Mouse (Mus musculus): ENCODE results near the gene Plbd1. TPM values are rescaled to one million over a fixed set of nuclear protein-coding genes. Genes with fewer than 3 reads are reported as not detected.

The Plbd1 gene
- 35.1 and 35.8 TPM in 2 replicates for polyA plus RNA-seq (2015; fragmentation: Nextera tagmentation; extraction: Ambion mirVana)

DNA sequence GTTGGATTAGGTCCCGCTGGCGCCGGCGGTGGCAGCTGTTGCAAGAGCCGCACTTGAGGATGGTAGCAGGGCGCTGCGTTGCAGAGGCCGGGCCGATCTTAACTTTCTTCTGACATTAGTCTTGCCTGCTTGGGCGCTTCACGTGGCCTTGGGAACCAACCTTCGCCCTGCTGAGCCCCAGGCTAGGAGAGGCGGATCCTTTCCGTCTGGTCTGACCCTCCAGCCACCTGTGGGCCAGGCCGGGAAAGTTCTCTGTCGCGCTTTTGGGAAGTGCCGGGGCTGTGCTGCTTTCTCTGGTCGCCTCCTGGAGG, at the start of gene Plbd1:
TSS of gene Plbd1 (minus strand) at position 223 of the 311 bp plus-strand sequence.
- Histone ChIP-seq H3K9ac (peak within 1 kb of the TSS; percentile 35), H3K4me2 (peak within 1 kb of the TSS; percentile 70), H3K4me3 (peak within 1 kb of the TSS; percentile 40), H3K27me3 (peaks cover 26% of the 10 kb centered on the region), H3K4me1 (peaks cover 9% of the 10 kb centered on the region), H3K9me3 (no peaks in the 10 kb centered on the region), H3K27ac (0 out of 2 replicates have a peak within 1 kb of the TSS, but pooled peaks have one; percentile 22), H3K36me3 (no peaks in the 10 kb centered on the region)
- under 1% methylated on average over 19 of the region's 19 CpGs for WGBS
- ATAC-seq (ENCODE audit: insufficient number of reproducible peaks, low FRiP score, low TSS enrichment, low read depth): no peak

DNA sequence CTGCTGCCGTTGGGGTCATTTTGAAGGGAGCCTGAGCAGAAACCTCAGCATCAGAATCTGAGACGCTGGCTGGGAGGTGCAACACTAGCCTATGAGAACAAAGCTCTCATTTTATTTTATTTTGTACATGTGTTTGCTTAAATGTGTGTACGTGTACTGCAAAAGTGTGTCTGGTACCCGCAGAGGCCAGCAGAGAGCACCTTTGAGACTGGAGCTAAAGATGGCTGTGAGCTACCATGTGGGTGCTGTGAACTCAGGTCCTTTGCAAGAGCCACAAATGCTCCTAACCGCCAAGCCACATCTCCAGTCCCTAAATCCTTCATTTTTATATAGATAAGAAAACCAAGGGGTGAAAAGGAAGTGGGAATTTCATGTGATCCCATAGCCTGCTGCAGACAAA, 48.7 kb upstream of the Plbd1 start:
- H3K9ac ChIP-seq: no peak overlapping the region
- no peak for ATAC-seq (ENCODE audit: insufficient number of reproducible peaks, low FRiP score, low TSS enrichment, low read depth)
- H3K4me3 ChIP-seq: no peak overlapping the region
- WGBS: 81% methylated on average over 5 of the region's 5 CpGs
- H3K4me1 ChIP-seq: no peaks in the 10 kb centered on the region
- H3K4me2 ChIP-seq: no peak overlapping the region
- H3K9me3 ChIP-seq: no peaks in the 10 kb centered on the region
- H3K27me3 ChIP-seq: no peaks in the 10 kb centered on the region
- no peak overlapping the region for H3K27ac ChIP-seq
- no peaks in the 10 kb centered on the region for H3K36me3 ChIP-seq

GRCm38 (mm10) chr6:136708597-136708996, 46.9 kb upstream of the Plbd1 start:
- Histone ChIP-seq H3K4me3 (no peak overlapping the region), H3K9me3 (no peaks in the 10 kb centered on the region), H3K36me3 (no peaks in the 10 kb centered on the region), H3K9ac (no peak overlapping the region), H3K4me1 (no peaks in the 10 kb centered on the region), H3K27me3 (no peaks in the 10 kb centered on the region), H3K4me2 (no peak overlapping the region), H3K27ac (no peak overlapping the region)
- 77% methylated on average over 6 of the region's 6 CpGs for WGBS
- ATAC-seq (ENCODE audit: insufficient number of reproducible peaks, low FRiP score, low TSS enrichment, low read depth): no peak

GRCm38 (mm10) chr6:136701878-136702277, 40.1 kb upstream of the Plbd1 start:
- Histone ChIP-seq H3K4me1 (no peaks in the 10 kb centered on the region), H3K9ac (no peak overlapping the region), H3K4me2 (no peak overlapping the region), H3K27me3 (no peaks in the 10 kb centered on the region), H3K36me3 (no peaks in the 10 kb centered on the region), H3K4me3 (no peak overlapping the region), H3K27ac (no peak overlapping the region), H3K9me3 (no peaks in the 10 kb centered on the region)
- no peak for ATAC-seq (ENCODE audit: insufficient number of reproducible peaks, low FRiP score, low TSS enrichment, low read depth)
- WGBS: 88% methylated on average over 3 of the region's 3 CpGs

GRCm38 (mm10) chr6:136701185-136701584, 39.5 kb upstream of the Plbd1 start:
- H3K9me3 ChIP-seq: no peaks in the 10 kb centered on the region
- WGBS: 75% methylated on average over 5 of the region's 5 CpGs
- H3K4me1 ChIP-seq: no peaks in the 10 kb centered on the region
- H3K27ac ChIP-seq: no peak overlapping the region
- H3K9ac ChIP-seq: no peak overlapping the region
- no peaks in the 10 kb centered on the region for H3K27me3 ChIP-seq
- no peak overlapping the region for H3K4me2 ChIP-seq
- no peaks in the 10 kb centered on the region for H3K36me3 ChIP-seq
- no peak for ATAC-seq (ENCODE audit: insufficient number of reproducible peaks, low FRiP score, low TSS enrichment, low read depth)
- H3K4me3 ChIP-seq: no peak overlapping the region

DNA sequence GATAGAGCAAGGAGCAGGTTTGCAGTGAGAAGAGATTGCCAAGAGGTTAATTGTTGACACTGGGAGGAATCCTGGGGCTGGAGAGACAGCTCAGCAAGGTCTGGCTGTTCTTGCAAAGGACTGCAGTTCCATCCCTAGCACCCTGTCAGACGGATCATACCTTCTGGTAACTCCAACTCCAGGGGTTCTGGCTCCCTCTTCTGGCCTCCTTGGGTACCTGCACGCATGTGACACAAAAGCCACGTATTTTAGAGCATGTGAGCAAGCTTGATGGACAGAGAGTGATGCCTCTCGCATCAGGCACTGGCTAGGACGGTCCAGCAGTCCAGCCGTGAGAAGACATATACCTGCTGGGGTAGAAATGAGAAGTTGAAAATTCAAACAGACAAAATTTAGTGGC, 29.6 kb upstream of the Plbd1 start:
- no peak overlapping the region for H3K4me3 ChIP-seq
- no peaks in the 10 kb centered on the region for H3K36me3 ChIP-seq
- no peak for ATAC-seq (ENCODE audit: insufficient number of reproducible peaks, low FRiP score, low TSS enrichment, low read depth)
- H3K4me2 ChIP-seq: no peak overlapping the region
- no peaks in the 10 kb centered on the region for H3K9me3 ChIP-seq
- H3K27ac ChIP-seq: no peak overlapping the region
- WGBS: 91% methylated on average over 6 of the region's 6 CpGs
- no peaks in the 10 kb centered on the region for H3K27me3 ChIP-seq
- no peak overlapping the region for H3K9ac ChIP-seq
- H3K4me1 ChIP-seq: peaks cover 9% of the 10 kb centered on the region; the same call in 1 of the 2 replicates

DNA sequence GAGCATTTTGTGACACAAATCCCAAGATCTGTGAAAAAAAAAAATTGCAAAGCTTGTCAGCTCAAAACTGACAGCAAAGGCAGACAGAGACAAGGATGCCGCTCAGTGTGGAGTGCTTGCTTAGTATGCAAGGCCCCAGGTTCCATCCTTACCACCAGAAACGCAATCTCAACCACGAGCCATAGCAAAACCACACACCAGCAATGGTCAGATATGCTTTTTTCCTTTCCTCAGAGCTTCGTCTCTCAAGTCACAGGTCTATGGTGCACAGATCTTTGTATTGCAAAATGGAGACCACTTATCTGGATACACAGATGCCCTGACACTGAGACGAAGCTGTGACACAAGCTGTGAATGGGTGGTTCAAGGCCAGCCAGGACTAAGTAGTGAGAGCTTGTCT, 28.8 kb upstream of the Plbd1 start:
- Histone ChIP-seq H3K4me1 (peaks cover 9% of the 10 kb centered on the region; the same call in 1 of the 2 replicates), H3K9ac (no peak overlapping the region), H3K4me3 (no peak overlapping the region), H3K9me3 (no peaks in the 10 kb centered on the region), H3K36me3 (no peaks in the 10 kb centered on the region), H3K27ac (no peak overlapping the region; the same call in 1 of the 2 replicates), H3K4me2 (no peak overlapping the region), H3K27me3 (no peaks in the 10 kb centered on the region)
- WGBS: 76% methylated on average over 5 of the region's 5 CpGs
- ATAC-seq (ENCODE audit: insufficient number of reproducible peaks, low FRiP score, low TSS enrichment, low read depth): no peak

DNA sequence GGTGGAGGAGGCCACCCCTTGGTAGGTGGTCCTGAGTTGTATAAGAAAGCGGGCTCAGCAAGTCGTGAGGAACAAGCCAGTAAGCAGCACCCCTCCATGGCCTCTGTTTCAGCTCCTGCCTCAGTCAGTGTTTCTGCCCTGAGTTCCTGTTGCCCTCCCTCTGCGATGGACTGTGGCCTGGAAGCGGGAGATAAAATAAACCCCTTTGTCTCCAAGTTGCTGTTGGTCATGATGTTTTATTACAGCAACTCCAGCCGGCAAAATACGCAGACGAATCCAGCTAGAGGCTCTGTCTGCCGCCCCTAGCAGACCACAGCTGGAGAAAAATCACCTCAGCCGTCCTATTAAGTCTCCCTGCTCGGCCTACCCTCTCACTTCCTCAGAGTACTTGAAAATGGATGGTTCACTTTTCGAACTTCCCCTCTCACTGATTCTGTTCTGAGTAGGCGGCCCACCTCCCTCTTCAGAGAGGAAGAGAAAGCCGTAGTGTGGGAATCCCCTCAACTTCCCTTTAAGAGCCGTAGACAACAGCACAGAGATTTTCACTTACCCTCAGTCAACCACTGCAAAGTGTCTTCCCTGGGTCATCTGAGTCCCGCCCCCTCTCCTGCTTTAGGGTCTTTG, 28.2 kb upstream of the Plbd1 start:
- Histone ChIP-seq H3K4me2 (no peak overlapping the region), H3K9ac (no peak overlapping the region), H3K27ac (no peak overlapping the region; the same call in 1 of the 2 replicates), H3K36me3 (no peaks in the 10 kb centered on the region), H3K4me3 (no peak overlapping the region), H3K9me3 (no peaks in the 10 kb centered on the region), H3K27me3 (no peaks in the 10 kb centered on the region), H3K4me1 (peaks cover 9% of the 10 kb centered on the region; the same call in 1 of the 2 replicates)
- no peak for ATAC-seq (ENCODE audit: insufficient number of reproducible peaks, low FRiP score, low TSS enrichment, low read depth)
- 52% methylated on average over 15 of the region's 15 CpGs for WGBS

GRCm38 (mm10) chr6:136685433-136685832, 23.7 kb upstream of the Plbd1 start:
- peaks cover 9% of the 10 kb centered on the region; the same call in 1 of the 2 replicates for H3K4me1 ChIP-seq
- no peak overlapping the region for H3K4me3 ChIP-seq
- no peaks in the 10 kb centered on the region for H3K27me3 ChIP-seq
- no peak overlapping the region for H3K9ac ChIP-seq
- WGBS: 68% methylated on average over 5 of the region's 5 CpGs
- H3K27ac ChIP-seq: no peak overlapping the region
- H3K4me2 ChIP-seq: no peak overlapping the region
- no peaks in the 10 kb centered on the region for H3K36me3 ChIP-seq
- H3K9me3 ChIP-seq: no peaks in the 10 kb centered on the region
- no peak for ATAC-seq (ENCODE audit: insufficient number of reproducible peaks, low FRiP score, low TSS enrichment, low read depth)

- H3K9ac ChIP-seq: no peak overlapping the region
- no peak for ATAC-seq (ENCODE audit: insufficient number of reproducible peaks, low FRiP score, low TSS enrichment, low read depth)
- no peaks in the 10 kb centered on the region for H3K27me3 ChIP-seq
- H3K4me3 ChIP-seq: no peak overlapping the region
- H3K9me3 ChIP-seq: no peaks in the 10 kb centered on the region
- H3K4me2 ChIP-seq: no peak overlapping the region
- H3K36me3 ChIP-seq: no peaks in the 10 kb centered on the region
- H3K27ac ChIP-seq: no peak overlapping the region
- 83% methylated on average over 11 of the region's 11 CpGs for WGBS
- H3K4me1 ChIP-seq: no peaks in the 10 kb centered on the region
Measured at GRCm38 (mm10) chr6:136683410-136684334, 21.9 kb upstream of the Plbd1 start.

DNA sequence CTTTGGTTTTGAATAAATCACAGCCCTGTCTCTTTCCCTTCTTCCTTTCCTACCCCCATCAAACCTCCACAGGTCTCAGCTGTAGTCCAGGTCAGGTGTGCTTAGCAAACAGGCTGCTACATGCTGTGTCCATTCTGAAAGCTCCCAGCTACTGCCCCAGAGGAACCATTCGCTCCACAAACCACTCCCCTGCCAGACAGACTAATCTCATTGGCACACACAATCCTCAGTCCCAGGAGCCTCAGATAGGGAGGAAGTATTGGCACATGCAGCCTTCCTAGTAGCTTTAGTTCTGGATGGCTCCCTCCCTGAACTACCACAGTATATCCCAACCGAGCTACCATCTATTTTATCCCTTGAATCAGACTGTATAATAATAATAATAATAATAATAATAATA, 17.7 kb upstream of the Plbd1 start:
- H3K36me3 ChIP-seq: no peaks in the 10 kb centered on the region
- WGBS: 39% methylated on average over 2 of the region's 2 CpGs
- ATAC-seq (ENCODE audit: insufficient number of reproducible peaks, low FRiP score, low TSS enrichment, low read depth): no peak

GRCm38 (mm10) chr6:136674935-136675334, 13.2 kb upstream of the Plbd1 start:
- 90% methylated on average over 6 of the region's 6 CpGs for WGBS
- no peak for ATAC-seq (ENCODE audit: insufficient number of reproducible peaks, low FRiP score, low TSS enrichment, low read depth)
- H3K9ac ChIP-seq: no peak overlapping the region

More for the DNA sequence above, 17.7 kb upstream of the Plbd1 start:
- H3K4me1 ChIP-seq: no peaks in the 10 kb centered on the region
- no peak overlapping the region for H3K9ac ChIP-seq
- H3K27ac ChIP-seq: no peak overlapping the region
- H3K4me2 ChIP-seq: no peak overlapping the region
- no peaks in the 10 kb centered on the region for H3K9me3 ChIP-seq
- H3K27me3 ChIP-seq: no peaks in the 10 kb centered on the region
- H3K4me3 ChIP-seq: no peak overlapping the region

More at GRCm38 (mm10) chr6:136674935-136675334, 13.2 kb upstream of the Plbd1 start:
- Histone ChIP-seq H3K27me3 (no peaks in the 10 kb centered on the region), H3K36me3 (no peaks in the 10 kb centered on the region), H3K27ac (no peak overlapping the region), H3K9me3 (no peaks in the 10 kb centered on the region), H3K4me1 (0 out of 2 replicates have a peak, but pooled peaks cover 6% of the 10 kb centered on the region), H3K4me2 (no peak overlapping the region), H3K4me3 (no peak overlapping the region)
